In genomic region chr3:153723467-153724079, GRCm38 (mm10) we compare ENCODE assay signal across 8 mouse cellular contexts. TPM values are rescaled to one million over a fixed set of nuclear protein-coding genes. Genes with fewer than 3 reads are reported as not detected.
A peak's percentile ranks its signal among the peaks of the same experiment; 100 is the strongest.
DNase-seq lines count a peak whose midpoint lies in the region; ATAC-seq lines count a peak whose summit lies in the region.

No protein-coding gene starts in this region.

- WGBS in embryonic facial prominence, embryonic 12.5 days: 73% methylated on average over 9 of the region's 9 CpGs
- 86% methylated on average over 9 of the region's 9 CpGs for whole genome bisulfite sequencing in midbrain, embryonic 13.5 days

- peak overlapping the region; percentile 31; the same call in 1 of the 2 replicates for H3K9ac ChIP-seq in embryonic facial prominence, embryonic 12.5 days
- H3K9ac ChIP-seq in midbrain, embryonic 13.5 days (replicated peaks): no peak overlapping the region

- no peaks in the 10 kb centered on the region for H3K36me3 ChIP-seq in embryonic facial prominence, embryonic 12.5 days
- H3K36me3 ChIP-seq in midbrain, embryonic 13.5 days: no peaks in the 10 kb centered on the region

- peaks cover 47% of the 10 kb centered on the region for H3K4me1 ChIP-seq in embryonic facial prominence, embryonic 12.5 days
- H3K4me1 ChIP-seq in midbrain, embryonic 13.5 days (replicated peaks): peaks cover 32% of the 10 kb centered on the region

- DNase-seq in kidney, adult 9 months: peak; percentile 20
- DNase-seq in kidney, postnatal 10 days: no peak
- DNase-seq in induced T-regulatory cell, adult 2 months (ENCODE audit: low read depth): peak; percentile 49
- DNase-seq in layer of hippocampus, adult 9-10 months (ENCODE audit: low spot score): no peak
- DNase-seq in layer of hippocampus, postnatal 10 days (ENCODE audit: low spot score in 2 of 2): no peak

- H3K4me3 ChIP-seq in embryonic facial prominence, embryonic 12.5 days: peak overlapping the region; percentile 78
- H3K4me3 ChIP-seq in midbrain, embryonic 13.5 days (replicated peaks): peak overlapping the region; percentile 72; the same call in 1 of the 2 replicates

- H3K9me3 ChIP-seq in embryonic facial prominence, embryonic 12.5 days: no peaks in the 10 kb centered on the region
- H3K9me3 ChIP-seq in midbrain, embryonic 13.5 days: no peaks in the 10 kb centered on the region

- no peaks in the 10 kb centered on the region for H3K27me3 ChIP-seq in embryonic facial prominence, embryonic 12.5 days
- H3K27me3 ChIP-seq in midbrain, embryonic 13.5 days: 0 out of 2 replicates have a peak, but pooled peaks cover 9% of the 10 kb centered on the region

- peak overlapping the region; percentile 74 for H3K4me2 ChIP-seq in embryonic facial prominence, embryonic 12.5 days (replicated peaks)
- peak overlapping the region; percentile 94 for H3K4me2 ChIP-seq in midbrain, embryonic 13.5 days (replicated peaks)

- no peak for ATAC-seq in embryonic facial prominence, embryonic 12.5 days (ENCODE audit: insufficient number of reproducible peaks, insufficient read depth, low FRiP score, low TSS enrichment)
- ATAC-seq in midbrain, embryonic 13.5 days: no peak
- ATAC-seq in cerebellum, adult (ENCODE audit: insufficient number of reproducible peaks, low FRiP score, low TSS enrichment): no peak

- no peak overlapping the region for H3K27ac ChIP-seq in embryonic facial prominence, embryonic 12.5 days
- no peak overlapping the region for H3K27ac ChIP-seq in midbrain, embryonic 13.5 days

RNA-seq across cellular contexts. Expression of gene St6galnac3, which starts 1.4 kb away (rescaled TPM):
- polyA plus RNA-seq in embryonic facial prominence, embryonic 12.5 days (2016; fragmentation: Nextera tagmentation; extraction: Ambion mirVana): 64.6 and 70.2 TPM in 2 replicates
- 24.1 and 26.7 TPM in 2 replicates for polyA plus RNA-seq in midbrain, embryonic 13.5 days (2015; fragmentation: Nextera tagmentation; extraction: Ambion mirVana)
- total RNA-seq in layer of hippocampus, postnatal 10 days (2021): 10 to 100 TPM; 22.3 to 24.9 TPM

Comparison
In these comparisons a context has a peak if more than half of its experiments do, and no peak if none do; other contexts are left out.
1. DNase-seq: peak in kidney, adult 9 months (single experiment) and induced T-regulatory cell, adult 2 months (single experiment); none in kidney, postnatal 10 days (single experiment), layer of hippocampus, adult 9-10 months (single experiment) and layer of hippocampus, postnatal 10 days (0 of 2).